Mouse (Mus musculus) embryonic fibroblast, embryonic 13.5 days (primary cell): Measurements from ENCODE around the gene Phlda2.

Source experiments
- CTCF ChIP-seq: IDR thresholded peaks from 2 replicates; pipeline ENCODE4 v1.5.1; 2011; ENCODE audit warnings: mild to moderate bottlenecking, control low read depth, low read length, moderate library complexity, borderline replicate concordance; ENCODE audit not compliant: insufficient read depth
- POLR2A ChIP-seq: IDR thresholded peaks from 2 replicates; pipeline ENCODE4 v1.6.1; 2011; ENCODE audit warnings: low read depth, mild to moderate bottlenecking, control low read depth, low read length, moderate library complexity

GRCm38 (mm10) chr7:143548976-143549457 is 46.1 kb upstream of the Phlda2 start, which contains the start of gene Nap1l4:
- TF ChIP-seq CTCF = no peak
- peak; percentile 81 for TF ChIP-seq POLR2A
